Mouse (Mus musculus) kidney, postnatal 4 days (tissue): ENCODE measurements around the gene Ppp1r18.

Experiments
- DNase-seq, 2 experiments: peaks; one replicate each; pipeline ENCODE4 v3.0.0; 2021; ENCODE audit warnings: mixed read lengths in 2 of 2

Gene Ppp1r18

GRCm38 (mm10) chr17:35865481-35866280, at the start of gene Ppp1r18:
Gene Ppp1r18, plus strand, starts transcription at chr17:35865593.
- peak; percentile 86 to 90 for DNase-seq

- no peak for DNase-seq
These were observed 49.6 kb upstream of the Ppp1r18 start for GRCm38 (mm10) chr17:35815836-35816235.

- DNase-seq = no peak
These were observed 48.7 kb upstream of the Ppp1r18 start for GRCm38 (mm10) chr17:35816686-35817085.

GRCm38 (mm10) chr17:35817226-35817625, 48.2 kb upstream of the Ppp1r18 start:
- peak; percentile 24 to 47 for DNase-seq

GRCm38 (mm10) chr17:35820111-35820510, 45.3 kb upstream of the Ppp1r18 start:
- DNase-seq = no peak

GRCm38 (mm10) chr17:35821439-35822430, 43.7 kb upstream of the Ppp1r18 start, which contains the start of gene Ier3:
Gene Ier3, plus strand, starts transcription at chr17:35821684.
- peak; percentile 90 to 93 for DNase-seq

GRCm38 (mm10) chr17:35822564-35822963, 42.8 kb upstream of the Ppp1r18 start:
- no peak for DNase-seq

GRCm38 (mm10) chr17:35822964-35823937, 42.1 kb upstream of the Ppp1r18 start, which contains the start of gene Flot1:
Gene Flot1, plus strand, starts transcription at chr17:35823230.
- peak; percentile 91 to 94 for DNase-seq

- DNase-seq = peak; percentile 51 to 56
These were observed 41.0 kb upstream of the Ppp1r18 start for GRCm38 (mm10) chr17:35824402-35824801.

- no peak for DNase-seq
These were observed 40.1 kb upstream of the Ppp1r18 start for GRCm38 (mm10) chr17:35825109-35825850.

GRCm38 (mm10) chr17:35829737-35830136, 35.7 kb upstream of the Ppp1r18 start:
- peak; percentile 93 to 95 for DNase-seq

GRCm38 (mm10) chr17:35832400-35833238, 32.8 kb upstream of the Ppp1r18 start:
- DNase-seq = peak; percentile 10 to 19

GRCm38 (mm10) chr17:35833239-35833751, 32.1 kb upstream of the Ppp1r18 start:
- DNase-seq = peak; percentile 31 to 40

- peak in 1 of 2 experiments; percentile 15 for DNase-seq
These were observed 31.5 kb upstream of the Ppp1r18 start for GRCm38 (mm10) chr17:35833894-35834293.

- peak in 1 of 2 experiments; percentile 45 for DNase-seq
These were observed 30.5 kb upstream of the Ppp1r18 start for GRCm38 (mm10) chr17:35834696-35835422.

GRCm38 (mm10) chr17:35835424-35836140, 29.8 kb upstream of the Ppp1r18 start:
- peak; percentile 29 to 41 for DNase-seq

- peak; percentile 93 to 94 for DNase-seq
These were observed 29.0 kb upstream of the Ppp1r18 start for GRCm38 (mm10) chr17:35836178-35836965.
